Mouse (Mus musculus): ENCODE data around the gene Msmp.

Gene Msmp

DNA sequence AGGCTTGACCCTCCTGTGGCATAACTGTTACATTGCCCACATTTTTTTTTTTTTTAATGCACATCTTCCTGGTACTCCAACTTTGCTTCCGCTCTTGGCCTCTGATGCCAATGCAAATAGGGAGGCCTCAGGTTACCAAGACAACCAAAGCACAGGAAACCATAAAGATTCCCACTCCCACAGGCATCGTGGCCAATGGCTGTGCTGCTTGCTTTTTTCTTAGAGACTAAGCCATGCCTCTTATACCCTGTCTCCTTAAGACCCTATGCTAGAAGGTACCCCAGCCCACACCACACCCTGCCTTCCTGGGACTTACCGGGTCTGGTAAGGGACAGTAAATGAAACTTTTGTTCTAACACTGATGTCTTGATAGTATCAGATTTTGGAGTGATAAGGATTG is 9.2 kb upstream of the Msmp start:
- DNase-seq: no peak

- DNase-seq: no peak
Measured at GRCm38 (mm10) chr4:43591961-43592360, 7.7 kb upstream of the Msmp start.

DNA sequence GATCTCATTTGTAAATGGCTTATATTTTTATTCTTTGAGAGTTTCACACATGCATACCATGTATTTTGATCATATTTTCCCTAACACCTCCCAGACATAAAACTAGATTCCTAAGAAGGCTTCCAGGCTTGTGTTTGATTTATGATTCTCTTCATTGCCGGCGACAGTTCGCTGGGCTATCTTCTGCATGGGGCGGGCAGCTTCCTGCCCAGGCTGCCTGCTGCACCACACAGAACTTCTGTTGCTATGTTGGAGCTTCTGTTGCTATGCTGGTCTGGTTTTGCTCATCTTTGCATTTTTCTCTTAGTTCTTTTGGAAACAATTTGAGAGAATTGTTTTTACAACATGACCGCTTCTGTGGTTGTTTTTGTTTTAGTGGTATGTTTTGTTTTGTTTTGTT is 7.2 kb upstream of the Msmp start:
- no peak for DNase-seq

- no peak for DNase-seq
Measured at GRCm38 (mm10) chr4:43587681-43588080, 3.4 kb upstream of the Msmp start.

DNA sequence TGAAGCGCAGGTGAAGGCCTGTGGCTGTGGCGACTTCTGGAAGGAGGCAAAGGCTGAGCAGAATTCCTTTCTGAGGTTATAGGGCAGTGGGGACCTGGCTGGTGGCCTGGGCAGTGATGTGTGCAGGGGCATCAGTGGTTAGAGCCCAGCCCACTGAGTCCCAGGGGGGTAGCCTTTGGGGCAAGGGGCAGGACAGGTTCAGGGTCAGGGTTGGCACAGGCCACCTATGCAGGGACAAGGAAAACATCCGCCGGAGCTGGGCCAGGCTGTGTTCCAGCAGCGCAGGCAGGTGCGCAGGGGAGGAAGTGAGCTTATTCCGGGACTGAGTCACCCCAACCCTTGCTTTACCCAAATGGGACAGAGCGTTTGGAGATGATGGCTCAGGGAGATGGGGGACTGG is 2.1 kb upstream of the Msmp start:
- DNase-seq: no peak

DNA sequence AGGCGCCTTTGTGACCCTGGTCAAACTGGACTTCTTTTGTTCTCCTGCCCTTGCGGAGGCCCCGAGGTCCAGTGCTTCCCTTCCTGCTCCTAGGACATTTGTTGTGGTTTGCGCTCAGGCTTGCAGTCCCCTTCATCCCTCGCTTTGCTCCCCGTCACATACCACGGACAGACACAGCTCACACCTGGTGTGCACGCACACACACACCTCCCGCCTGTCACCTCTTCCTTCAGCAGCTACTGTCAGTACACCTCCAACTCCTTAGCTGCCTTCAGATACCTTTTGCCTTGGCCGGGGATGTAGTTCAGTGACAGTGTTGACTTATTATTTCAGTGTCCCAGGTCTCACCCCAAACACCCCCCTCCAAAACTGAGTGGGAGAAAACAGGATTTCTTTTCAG is 1.4 kb upstream of the Msmp start:
- DNase-seq: no peak

- no peak for DNase-seq
Measured at GRCm38 (mm10) chr4:43583421-43583820, 873 bp downstream of the Msmp start.

GRCm38 (mm10) chr4:43582241-43582640 is 2.1 kb downstream of the Msmp start:
- no peak for DNase-seq

DNA sequence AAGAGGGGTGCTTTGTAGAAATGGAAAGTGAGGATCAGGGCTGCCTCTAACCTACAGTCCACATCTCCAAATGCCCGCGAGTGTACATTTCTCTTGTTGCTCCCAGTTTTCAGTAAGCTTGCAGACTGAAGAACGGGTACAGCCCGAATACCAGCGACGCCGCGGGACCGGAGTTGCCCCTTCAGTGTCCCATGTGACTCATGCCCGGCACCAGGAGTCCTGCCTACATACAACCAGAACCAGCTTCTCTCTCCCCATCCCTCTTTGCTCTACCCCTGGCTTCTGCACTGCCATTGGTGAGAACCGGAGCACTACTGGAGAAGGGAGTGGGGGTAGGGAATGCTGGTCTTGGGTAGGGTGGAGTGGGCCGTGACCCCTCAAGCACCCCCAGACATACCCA is 2.9 kb downstream of the Msmp start:
- DNase-seq: no peak

GRCm38 (mm10) chr4:43580721-43581120 is 3.6 kb downstream of the Msmp start:
- DNase-seq: no peak

DNA sequence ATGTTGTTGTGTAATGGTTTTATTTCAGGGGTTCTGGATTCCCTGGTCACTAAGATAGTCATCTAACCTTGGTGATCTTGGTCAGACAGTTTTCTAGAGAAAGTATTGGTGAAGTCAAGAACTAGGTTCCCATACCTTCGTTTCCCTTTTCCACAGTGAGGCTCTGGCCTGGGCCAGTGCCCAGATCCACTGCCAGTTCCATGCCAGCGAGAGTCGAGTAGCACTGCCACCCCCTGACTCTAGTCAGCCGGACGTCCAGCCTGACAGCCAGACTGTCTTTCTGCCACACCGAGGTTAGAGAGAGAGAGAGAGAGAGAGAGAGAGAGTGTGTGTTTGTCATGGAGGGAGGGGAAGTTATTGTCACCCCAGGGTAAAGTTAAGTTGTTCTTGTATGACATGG is 4.6 kb downstream of the Msmp start:
- no peak for DNase-seq

- DNase-seq: no peak
Measured at GRCm38 (mm10) chr4:43579256-43579655, 5.0 kb downstream of the Msmp start.

- peak; percentile 82 for DNase-seq
Measured at GRCm38 (mm10) chr4:43578376-43579204, 5.7 kb downstream of the Msmp start, which contains the start of the genes Rgp1 and Gba2. Gene Rgp1, plus strand, starts transcription at chr4:43578715. Gene Gba2, minus strand, starts transcription at chr4:43578873.

- DNase-seq: no peak
Measured at GRCm38 (mm10) chr4:43577237-43577881, 6.9 kb downstream of the Msmp start.

- no peak for DNase-seq
Measured at GRCm38 (mm10) chr4:43575356-43575755, 8.9 kb downstream of the Msmp start.

DNA sequence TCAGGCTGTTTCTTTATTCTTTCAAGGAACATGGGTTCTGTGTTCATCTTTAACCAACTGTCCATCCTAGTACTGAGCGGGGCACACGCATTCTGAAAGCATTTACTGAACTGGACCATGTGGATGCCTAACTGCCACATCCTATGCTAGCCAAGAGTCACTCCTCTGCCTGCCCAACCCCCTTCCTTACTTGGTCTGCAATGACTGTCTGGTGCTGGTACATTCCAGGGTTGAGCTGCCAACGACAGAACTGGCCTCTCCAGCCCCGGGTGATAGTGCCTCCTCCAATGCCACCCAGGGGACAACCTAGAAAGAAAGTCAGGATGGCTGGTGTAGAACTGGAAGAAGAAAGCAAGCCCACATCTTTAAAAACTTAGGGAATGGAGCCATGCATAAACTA is 10.7 kb downstream of the Msmp start:
- DNase-seq: no peak

DNA sequence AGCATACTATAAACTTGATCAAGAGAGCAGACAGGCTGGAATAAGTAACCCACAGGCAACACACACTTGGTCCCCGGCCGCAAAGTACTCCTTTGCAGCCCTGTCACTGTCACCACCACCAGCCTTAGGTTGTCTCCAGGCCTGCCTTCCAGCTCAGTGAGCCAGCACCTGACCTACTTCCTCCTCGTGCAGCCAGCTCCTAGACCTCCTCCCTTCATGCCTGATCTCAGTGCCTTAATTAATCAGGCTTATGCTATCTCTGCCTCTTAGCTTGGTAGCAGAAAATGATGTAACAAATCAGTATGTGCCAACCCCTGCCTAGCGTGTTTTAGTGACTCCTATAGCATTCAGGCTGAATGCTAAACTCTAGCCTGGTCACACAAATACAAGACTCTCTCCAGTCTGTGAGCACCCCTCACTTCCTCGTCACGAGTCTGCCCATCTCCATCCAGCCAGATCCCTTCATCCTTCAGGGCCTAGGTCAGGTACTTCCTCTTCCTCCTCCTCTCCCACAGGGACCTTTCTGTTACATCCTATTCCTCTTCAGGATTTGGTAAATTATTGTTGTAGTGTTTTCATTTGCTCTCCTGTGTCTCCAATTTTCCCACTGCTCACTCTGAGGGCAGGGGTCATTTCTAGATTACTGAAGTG is 12.8 kb downstream of the Msmp start:
- DNase-seq: no peak

DNA sequence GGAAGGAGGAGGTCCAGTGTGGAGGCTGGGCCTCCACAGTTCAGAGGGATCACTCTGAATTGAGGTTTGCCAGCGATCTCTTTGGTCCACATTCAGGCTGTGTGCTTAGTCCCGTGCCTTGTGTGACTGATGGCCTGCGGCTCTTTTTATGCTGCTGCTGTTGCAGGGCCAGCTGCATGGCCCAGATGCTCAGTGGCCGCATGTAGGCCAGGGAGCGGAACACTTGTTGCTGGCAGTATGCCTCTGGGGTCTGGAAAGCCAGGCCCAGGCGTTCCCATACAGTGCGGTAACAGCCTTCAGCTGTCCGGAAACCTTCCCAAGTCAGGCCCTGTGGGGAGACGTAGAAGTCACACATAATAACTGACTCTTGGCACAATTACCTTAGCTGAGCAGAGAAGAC is 17.2 kb downstream of the Msmp start:
- DNase-seq: no peak

- DNase-seq: no peak
Measured at GRCm38 (mm10) chr4:43564231-43564630, 20.1 kb downstream of the Msmp start.

DNA sequence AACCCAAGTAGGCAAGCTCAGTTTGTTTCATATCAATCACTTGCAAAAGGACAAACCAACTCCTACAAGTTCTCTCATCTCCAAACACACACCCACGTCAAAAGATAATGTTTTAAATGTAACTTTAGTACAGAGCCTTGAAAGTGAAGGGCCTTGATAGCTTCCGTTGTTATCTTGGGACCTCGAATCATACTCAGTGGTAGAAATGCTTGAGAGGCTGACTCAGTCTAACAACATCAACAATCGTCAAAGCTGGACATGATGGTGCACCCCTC is 20.8 kb downstream of the Msmp start:
- no peak for DNase-seq

GRCm38 (mm10) chr4:43562769-43563600 is 21.3 kb downstream of the Msmp start:
- no peak for DNase-seq

GRCm38 (mm10) chr4:43561997-43562768 is 22.1 kb downstream of the Msmp start, which contains the start of the genes Creb3 and Tln1:
Gene Creb3, plus strand, starts transcription at chr4:43562332.
Gene Tln1, minus strand, starts transcription at chr4:43562691.
- peak; percentile 88 for DNase-seq

Data from cerebellum, adult 11 months (tissue).